Mouse (Mus musculus): ENCODE data around the gene Zhx3. TPM values are rescaled to one million over a fixed set of nuclear protein-coding genes. Genes with fewer than 3 reads are reported as not detected.

Zhx3 gene
- total RNA-seq, 1 experiment from 2014 or later = 6.8 TPM

GRCm38 (mm10) chr2:160887859-160888258, 15.1 kb upstream of the Zhx3 start:
- ATAC-seq (replicated peaks in 1 of 2; ENCODE audit: insufficient read depth in 1 of 2, low FRiP score in 2 of 2, low TSS enrichment in 1 of 2, low read depth in 1 of 2, poor library complexity in 2 of 2, severe bottlenecking in 2 of 2) = peak; percentile 14 to 26; a peak in 2 of 4 replicates

GRCm38 (mm10) chr2:160887284-160887683, 14.5 kb upstream of the Zhx3 start:
- ATAC-seq (replicated peaks in 1 of 2; ENCODE audit: insufficient read depth in 1 of 2, low FRiP score in 2 of 2, low TSS enrichment in 1 of 2, low read depth in 1 of 2, poor library complexity in 2 of 2, severe bottlenecking in 2 of 2) = peak; percentile 93 to 97

GRCm38 (mm10) chr2:160886221-160886620, 13.4 kb upstream of the Zhx3 start:
- no peak for ATAC-seq (replicated peaks in 1 of 2; ENCODE audit: insufficient read depth in 1 of 2, low FRiP score in 2 of 2, low TSS enrichment in 1 of 2, low read depth in 1 of 2, poor library complexity in 2 of 2, severe bottlenecking in 2 of 2)

GRCm38 (mm10) chr2:160884830-160885229, 12.0 kb upstream of the Zhx3 start:
- peak in 1 of 2 experiments; percentile 28; a peak in 1 of 4 replicates for ATAC-seq (replicated peaks in 1 of 2; ENCODE audit: insufficient read depth in 1 of 2, low FRiP score in 2 of 2, low TSS enrichment in 1 of 2, low read depth in 1 of 2, poor library complexity in 2 of 2, severe bottlenecking in 2 of 2)

- ATAC-seq (replicated peaks in 1 of 2; ENCODE audit: insufficient read depth in 1 of 2, low FRiP score in 2 of 2, low TSS enrichment in 1 of 2, low read depth in 1 of 2, poor library complexity in 2 of 2, severe bottlenecking in 2 of 2) = no peak
Observed at GRCm38 (mm10) chr2:160883912-160884311, 11.1 kb upstream of the Zhx3 start.

- ATAC-seq (replicated peaks in 1 of 2; ENCODE audit: insufficient read depth in 1 of 2, low FRiP score in 2 of 2, low TSS enrichment in 1 of 2, low read depth in 1 of 2, poor library complexity in 2 of 2, severe bottlenecking in 2 of 2) = no peak
Observed at GRCm38 (mm10) chr2:160882436-160882835, 9.6 kb upstream of the Zhx3 start.

- no peak for ATAC-seq (replicated peaks in 1 of 2; ENCODE audit: insufficient read depth in 1 of 2, low FRiP score in 2 of 2, low TSS enrichment in 1 of 2, low read depth in 1 of 2, poor library complexity in 2 of 2, severe bottlenecking in 2 of 2)
Observed at GRCm38 (mm10) chr2:160881462-160882101, 8.8 kb upstream of the Zhx3 start.

GRCm38 (mm10) chr2:160880453-160881195, 7.8 kb upstream of the Zhx3 start, which contains the start of gene Lpin3:
Gene Lpin3, plus strand, starts transcription at chr2:160880670.
- no peak for ATAC-seq (replicated peaks in 1 of 2; ENCODE audit: insufficient read depth in 1 of 2, low FRiP score in 2 of 2, low TSS enrichment in 1 of 2, low read depth in 1 of 2, poor library complexity in 2 of 2, severe bottlenecking in 2 of 2)

- ATAC-seq (replicated peaks in 1 of 2; ENCODE audit: insufficient read depth in 1 of 2, low FRiP score in 2 of 2, low TSS enrichment in 1 of 2, low read depth in 1 of 2, poor library complexity in 2 of 2, severe bottlenecking in 2 of 2) = no peak
Observed at GRCm38 (mm10) chr2:160876115-160876514, 3.3 kb upstream of the Zhx3 start.

GRCm38 (mm10) chr2:160874231-160874877, 1.6 kb upstream of the Zhx3 start:
- ATAC-seq (replicated peaks in 1 of 2; ENCODE audit: insufficient read depth in 1 of 2, low FRiP score in 2 of 2, low TSS enrichment in 1 of 2, low read depth in 1 of 2, poor library complexity in 2 of 2, severe bottlenecking in 2 of 2) = no peak

- ATAC-seq (replicated peaks in 1 of 2; ENCODE audit: insufficient read depth in 1 of 2, low FRiP score in 2 of 2, low TSS enrichment in 1 of 2, low read depth in 1 of 2, poor library complexity in 2 of 2, severe bottlenecking in 2 of 2) = peak; percentile 47 to 54; a peak in 3 of 4 replicates
Observed at GRCm38 (mm10) chr2:160872395-160872794, 403 bp downstream of the Zhx3 start.

- no peak for ATAC-seq (replicated peaks in 1 of 2; ENCODE audit: insufficient read depth in 1 of 2, low FRiP score in 2 of 2, low TSS enrichment in 1 of 2, low read depth in 1 of 2, poor library complexity in 2 of 2, severe bottlenecking in 2 of 2)
Observed at GRCm38 (mm10) chr2:160871310-160871709, 1.5 kb downstream of the Zhx3 start.

GRCm38 (mm10) chr2:160869446-160869845, 3.4 kb downstream of the Zhx3 start:
- no peak for ATAC-seq (replicated peaks in 1 of 2; ENCODE audit: insufficient read depth in 1 of 2, low FRiP score in 2 of 2, low TSS enrichment in 1 of 2, low read depth in 1 of 2, poor library complexity in 2 of 2, severe bottlenecking in 2 of 2)

- no peak for ATAC-seq (replicated peaks in 1 of 2; ENCODE audit: insufficient read depth in 1 of 2, low FRiP score in 2 of 2, low TSS enrichment in 1 of 2, low read depth in 1 of 2, poor library complexity in 2 of 2, severe bottlenecking in 2 of 2)
Observed at GRCm38 (mm10) chr2:160865266-160865665, 7.5 kb downstream of the Zhx3 start.

GRCm38 (mm10) chr2:160864112-160864511, 8.7 kb downstream of the Zhx3 start:
- peak in 1 of 2 experiments; percentile 53; a peak in 1 of 4 replicates for ATAC-seq (replicated peaks in 1 of 2; ENCODE audit: insufficient read depth in 1 of 2, low FRiP score in 2 of 2, low TSS enrichment in 1 of 2, low read depth in 1 of 2, poor library complexity in 2 of 2, severe bottlenecking in 2 of 2)

- ATAC-seq (replicated peaks in 1 of 2; ENCODE audit: insufficient read depth in 1 of 2, low FRiP score in 2 of 2, low TSS enrichment in 1 of 2, low read depth in 1 of 2, poor library complexity in 2 of 2, severe bottlenecking in 2 of 2) = peak; percentile 98
Observed at GRCm38 (mm10) chr2:160860363-160860762, 12.4 kb downstream of the Zhx3 start.

GRCm38 (mm10) chr2:160856359-160857102, 16.3 kb downstream of the Zhx3 start:
- ATAC-seq (replicated peaks in 1 of 2; ENCODE audit: insufficient read depth in 1 of 2, low FRiP score in 2 of 2, low TSS enrichment in 1 of 2, low read depth in 1 of 2, poor library complexity in 2 of 2, severe bottlenecking in 2 of 2) = no peak

Data from hematopoietic stem cell, adult 5-6 weeks (primary cell).